Mouse (Mus musculus) right cerebral cortex, adult 18-20 months (tissue): Measurements from ENCODE around the gene Shoc2.

Experiments used
- DNase-seq: peaks from one replicate; pipeline ENCODE4 v3.0.0; 2022; ENCODE audit warnings: mixed read lengths

Shoc2 gene

GRCm38 (mm10) chr19:54040356-54041028 lies 96.4 kb downstream of the Shoc2 start:
- DNase-seq: no peak

- no peak for DNase-seq
These were observed 96.9 kb downstream of the Shoc2 start for GRCm38 (mm10) chr19:54041029-54041367.

- DNase-seq: no peak
These were observed 99.7 kb downstream of the Shoc2 start, which contains the start of gene Adra2a for GRCm38 (mm10) chr19:54043851-54044250. Gene Adra2a (plus strand): TSS chr19:54044151.

- peak; percentile 66 for DNase-seq
These were observed 100.6 kb downstream of the Shoc2 start for GRCm38 (mm10) chr19:54044507-54045371.

- DNase-seq: peak; percentile 10
These were observed 101.3 kb downstream of the Shoc2 start for GRCm38 (mm10) chr19:54045412-54045811.

- peak; percentile 14 for DNase-seq
These were observed 102.0 kb downstream of the Shoc2 start for GRCm38 (mm10) chr19:54045931-54046683.

- DNase-seq: no peak
These were observed 102.6 kb downstream of the Shoc2 start for GRCm38 (mm10) chr19:54046684-54047070.

GRCm38 (mm10) chr19:54047386-54048050 lies 103.4 kb downstream of the Shoc2 start:
- DNase-seq: no peak

- DNase-seq: no peak
These were observed 104.2 kb downstream of the Shoc2 start for GRCm38 (mm10) chr19:54048161-54048885.

GRCm38 (mm10) chr19:54051651-54052050 lies 107.5 kb downstream of the Shoc2 start:
- DNase-seq: no peak

GRCm38 (mm10) chr19:54055845-54056244 lies 111.7 kb downstream of the Shoc2 start:
- DNase-seq: no peak

GRCm38 (mm10) chr19:54068447-54068846 lies 124.3 kb downstream of the Shoc2 start:
- no peak for DNase-seq

- no peak for DNase-seq
These were observed 126.4 kb downstream of the Shoc2 start for GRCm38 (mm10) chr19:54070521-54070920.

- no peak for DNase-seq
These were observed 128.2 kb downstream of the Shoc2 start for GRCm38 (mm10) chr19:54072233-54072800.

GRCm38 (mm10) chr19:54076362-54077349 lies 132.6 kb downstream of the Shoc2 start:
- no peak for DNase-seq

GRCm38 (mm10) chr19:54081303-54081702 lies 137.2 kb downstream of the Shoc2 start:
- no peak for DNase-seq

GRCm38 (mm10) chr19:54081716-54082165 lies 137.6 kb downstream of the Shoc2 start:
- DNase-seq: no peak
